Mouse (Mus musculus): Measurements from ENCODE around the gene Dsp.

The Dsp gene

DNA sequence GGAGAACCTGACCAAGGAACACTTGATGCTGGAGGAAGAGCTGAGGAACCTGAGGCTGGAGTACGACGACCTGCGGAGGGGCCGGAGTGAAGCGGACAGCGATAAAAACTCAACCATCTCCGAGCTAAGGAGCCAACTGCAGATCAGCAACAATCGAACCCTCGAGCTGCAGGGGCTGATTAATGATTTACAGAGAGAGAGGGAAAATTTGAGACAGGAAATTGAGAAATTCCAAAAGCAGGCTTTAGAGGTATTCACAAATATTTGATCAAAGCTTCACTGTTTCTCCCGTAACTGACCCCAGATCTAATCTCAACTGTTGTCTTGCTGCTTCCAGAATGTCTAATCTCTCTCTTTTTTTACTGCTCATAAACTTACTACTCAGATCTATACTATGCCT is 42.3 kb downstream of the Dsp start:
- no peak for DNase-seq

DNA sequence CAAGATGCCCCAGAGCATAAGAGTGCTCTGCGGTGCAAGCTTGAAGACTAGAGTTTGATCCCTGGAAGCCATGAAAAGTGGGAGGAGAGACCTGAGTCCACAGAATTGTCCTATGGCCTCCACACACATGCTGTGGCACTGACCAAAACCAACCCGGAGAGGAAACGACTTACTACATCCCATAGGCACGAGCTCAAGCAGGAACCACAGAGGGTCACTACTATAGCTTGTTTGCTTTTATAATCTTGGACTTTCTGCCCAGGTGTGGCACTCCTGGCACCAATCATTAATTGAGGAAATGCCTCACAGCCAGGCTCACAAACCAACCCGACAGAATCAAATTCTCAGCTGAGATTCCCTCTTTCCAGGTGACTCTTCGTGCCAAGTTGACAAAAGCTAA is 50.3 kb downstream of the Dsp start:
- no peak for DNase-seq

DNA sequence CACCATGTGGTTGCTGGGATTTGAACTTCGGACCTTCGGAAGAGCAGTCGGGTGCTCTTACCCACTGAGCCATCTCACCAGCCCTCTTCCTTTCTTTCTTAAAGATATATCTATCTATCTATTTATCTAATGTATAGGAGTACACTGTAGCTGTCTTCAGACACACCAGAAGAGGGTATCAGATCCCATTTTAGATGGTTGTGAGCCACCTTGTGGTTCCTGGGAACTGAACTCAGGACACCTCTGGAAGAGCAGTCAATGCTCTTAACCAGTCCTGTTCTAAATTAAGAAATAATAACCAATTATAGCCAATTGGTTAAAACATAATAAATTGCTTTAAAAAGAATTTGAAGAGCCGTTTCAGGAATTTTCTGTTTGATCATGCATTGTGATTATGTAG is 53.1 kb downstream of the Dsp start:
- DNase-seq: no peak

DNA sequence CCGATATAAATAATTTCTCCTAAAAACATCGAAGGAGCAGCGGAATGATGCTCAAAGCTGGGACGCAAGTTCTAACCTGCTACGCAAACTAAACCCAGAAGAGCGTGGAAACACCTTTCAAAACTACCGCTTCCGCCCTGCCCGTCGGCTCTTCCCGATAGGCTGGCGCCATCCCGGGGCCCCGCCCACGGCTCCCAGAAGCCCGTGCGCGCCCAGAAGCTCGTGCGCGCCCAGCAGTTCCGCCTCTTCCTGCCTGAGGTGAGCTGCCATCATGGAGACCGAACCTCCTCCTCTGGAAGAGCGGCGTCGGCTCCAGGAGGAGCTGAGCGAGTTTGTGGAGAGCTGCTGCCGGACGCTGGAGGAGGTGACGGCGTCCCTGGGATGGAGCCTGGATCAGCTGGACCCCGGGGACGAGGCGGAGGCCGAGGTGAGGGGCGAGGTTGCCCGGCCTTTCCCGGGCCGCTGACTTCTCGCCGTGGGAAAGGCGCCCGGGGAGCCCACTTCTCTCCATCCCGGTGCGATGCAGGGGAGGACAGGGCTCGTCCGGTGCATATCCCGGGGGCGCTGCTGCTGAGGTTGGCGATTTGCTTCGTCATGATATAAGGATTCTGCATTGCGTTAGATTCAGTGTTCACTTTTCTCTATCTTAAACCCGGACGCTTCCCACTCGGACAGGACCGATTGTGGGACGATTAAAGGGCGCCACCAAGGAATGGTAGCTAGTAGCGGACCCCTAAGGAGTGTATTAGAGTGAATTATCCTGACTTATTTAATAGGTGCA is 53.8 kb downstream of the Dsp start, which contains the start of gene Snrnp48:
Gene Snrnp48, plus strand, starts transcription at position 237 of the 781 bp plus-strand sequence.
- peak; percentile 89 to 91 for DNase-seq

DNA sequence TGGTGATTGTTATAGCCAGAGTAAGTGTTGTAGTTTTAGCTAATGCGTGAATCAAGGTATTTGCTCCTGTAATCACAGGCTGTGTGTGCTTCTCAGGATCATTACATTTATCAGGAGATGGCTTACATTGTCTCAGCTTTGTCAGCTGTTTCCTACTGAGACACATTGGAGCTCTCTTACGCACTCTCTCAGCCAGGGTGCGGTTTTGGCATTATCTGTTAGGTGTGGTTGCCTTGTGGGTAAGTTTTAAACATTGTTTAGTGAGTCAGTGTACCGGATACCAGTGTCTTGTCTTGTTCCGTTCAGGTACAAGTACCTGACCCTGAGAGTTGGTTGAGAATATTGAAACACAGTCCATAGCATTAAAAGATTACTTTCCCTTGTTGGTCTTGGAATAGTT is 60.0 kb downstream of the Dsp start:
- no peak for DNase-seq

DNA sequence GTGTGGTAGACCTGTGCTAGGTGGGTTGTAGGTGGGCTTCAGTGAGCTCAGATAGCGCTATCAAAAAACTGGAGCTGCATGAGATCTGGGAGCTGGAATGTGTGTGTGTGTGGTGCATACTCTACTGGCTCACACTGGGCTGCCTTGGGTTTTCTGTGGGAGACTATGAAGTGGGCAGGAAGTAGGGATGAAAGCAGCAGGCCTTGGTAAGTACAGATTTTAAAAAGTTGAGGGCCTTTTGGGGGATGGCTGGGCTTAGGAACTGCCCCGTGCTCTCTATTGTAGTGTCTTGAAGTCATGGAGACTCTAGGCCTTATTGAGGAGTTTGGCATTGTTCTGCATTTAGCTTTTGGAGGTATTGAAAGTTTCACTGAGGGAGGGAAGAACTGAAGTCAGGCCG is 67.6 kb downstream of the Dsp start:
- no peak for DNase-seq

DNA sequence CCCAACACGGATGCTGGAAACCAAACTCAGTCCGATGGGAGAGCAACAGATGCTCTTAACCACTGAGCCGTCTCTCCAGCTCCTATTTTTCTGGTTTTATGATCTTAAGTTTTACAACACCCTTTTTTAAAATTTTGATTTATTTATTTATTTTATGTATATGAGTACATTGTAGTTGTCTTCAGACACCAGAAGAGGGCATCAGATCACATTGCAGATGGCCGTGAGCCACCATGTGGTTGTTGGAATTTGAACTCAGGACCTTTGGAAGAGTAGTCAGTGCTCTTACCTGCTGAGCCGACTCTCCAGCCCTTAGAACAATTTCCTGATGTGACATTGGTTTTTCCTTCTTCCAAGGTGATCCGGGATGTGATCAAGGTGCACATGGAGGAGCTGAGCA is 69.2 kb downstream of the Dsp start:
- no peak for DNase-seq

DNA sequence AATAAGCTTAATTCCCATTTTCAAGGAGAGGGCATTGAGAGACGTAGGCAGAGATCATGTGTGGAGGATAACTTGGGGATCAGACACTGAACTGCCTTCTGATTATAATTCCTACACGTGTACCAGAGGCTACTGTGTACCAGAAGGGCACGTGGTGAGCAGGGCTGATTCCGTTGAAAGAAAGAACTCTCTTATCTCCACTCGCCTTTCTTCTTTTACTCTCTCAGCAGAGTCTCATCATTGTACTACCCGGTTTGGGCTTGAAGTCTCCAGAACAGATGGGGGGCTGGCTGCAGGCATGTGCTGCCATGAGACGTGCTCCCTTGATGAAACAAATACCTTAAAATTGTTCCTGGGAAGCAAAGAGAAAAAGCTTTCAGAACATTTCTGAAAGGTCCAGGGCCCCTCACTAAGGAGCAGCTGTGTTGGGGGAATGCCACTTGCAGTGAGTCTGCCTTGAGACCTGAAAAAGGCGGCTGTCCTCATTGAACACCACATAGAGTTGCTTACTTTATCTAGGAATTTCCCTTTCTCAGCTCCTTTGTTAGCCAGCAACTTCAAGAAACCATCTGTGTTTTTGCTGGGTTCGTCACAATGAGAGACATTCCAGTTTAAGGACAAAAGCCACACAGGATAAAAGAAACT is 79.2 kb downstream of the Dsp start:
- no peak for DNase-seq

DNA sequence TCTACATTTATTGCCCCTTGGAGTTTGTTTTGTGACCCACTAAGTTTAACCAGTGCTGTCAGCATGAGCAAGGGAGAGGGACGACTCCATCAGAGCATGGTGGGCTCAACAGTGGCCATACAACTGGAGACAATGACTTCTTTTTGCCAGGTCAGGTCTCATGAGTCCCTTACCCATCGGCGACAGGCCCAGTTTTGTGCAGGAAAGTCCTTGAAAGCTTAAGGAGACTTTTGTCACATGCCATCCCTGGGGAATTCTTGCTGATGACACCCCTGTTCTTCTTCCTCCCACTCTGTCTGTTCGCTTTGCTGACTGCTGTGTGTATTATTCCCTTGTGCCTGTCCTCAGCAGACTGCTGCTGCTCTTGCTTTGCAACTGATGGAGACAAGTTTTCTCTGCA is 81.3 kb downstream of the Dsp start:
- no peak for DNase-seq

DNA sequence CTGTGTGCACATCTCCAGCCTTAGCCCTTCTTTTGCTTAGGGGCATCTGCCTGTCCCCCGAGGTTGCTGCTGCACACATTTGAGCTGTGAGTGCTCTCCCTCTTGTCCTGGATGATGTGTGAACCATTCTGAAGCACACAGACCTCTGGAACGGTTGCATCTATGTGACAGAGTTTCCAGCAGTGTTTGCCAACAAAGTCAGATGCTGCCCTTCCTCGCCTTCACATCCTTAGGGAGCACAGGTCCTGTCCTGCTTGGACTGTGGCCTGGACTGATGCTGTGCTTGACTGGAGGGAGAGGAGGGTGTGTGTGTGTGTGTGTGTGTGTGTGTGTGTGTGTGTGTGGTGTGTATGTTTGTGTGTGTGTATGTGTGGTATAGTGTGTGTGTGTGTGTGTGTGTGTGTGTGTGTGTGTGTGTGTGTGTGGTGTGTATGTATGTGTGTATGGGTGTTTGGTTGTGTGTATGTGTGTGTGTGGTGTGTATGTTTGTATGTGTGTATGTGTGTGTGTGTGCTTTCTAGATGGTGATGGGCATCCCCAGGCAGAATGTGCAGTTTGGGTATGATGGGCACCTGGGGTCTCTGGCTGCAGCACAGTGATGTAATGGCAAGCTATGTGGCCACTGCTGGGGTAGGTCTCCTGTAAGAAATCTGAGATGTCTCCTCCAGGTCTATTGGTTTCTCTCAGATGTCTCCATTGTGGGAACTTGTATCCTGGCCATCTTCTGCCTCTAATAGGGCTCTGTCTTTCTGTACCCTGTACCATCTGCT is 81.9 kb downstream of the Dsp start:
- no peak for DNase-seq

DNA sequence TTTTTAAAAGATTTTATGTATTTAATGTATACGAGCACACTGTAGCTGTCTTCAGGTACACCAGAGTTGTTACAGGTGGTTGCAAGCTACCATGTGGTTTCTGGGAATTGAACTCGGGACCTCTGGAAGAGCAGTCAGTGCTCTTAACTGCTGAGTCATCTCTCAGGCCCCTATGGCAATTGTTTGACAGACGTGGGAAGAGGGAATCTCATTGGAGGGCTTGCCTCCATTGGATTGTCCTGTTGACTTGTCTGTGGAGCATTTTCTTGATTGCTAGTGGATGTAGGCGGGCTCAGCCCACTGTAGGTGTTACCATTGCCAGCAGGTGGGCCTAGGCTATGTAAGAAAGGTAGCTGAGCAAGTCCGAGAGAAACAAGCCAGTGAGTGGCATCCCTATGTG is 83.6 kb downstream of the Dsp start:
- no peak for DNase-seq

DNA sequence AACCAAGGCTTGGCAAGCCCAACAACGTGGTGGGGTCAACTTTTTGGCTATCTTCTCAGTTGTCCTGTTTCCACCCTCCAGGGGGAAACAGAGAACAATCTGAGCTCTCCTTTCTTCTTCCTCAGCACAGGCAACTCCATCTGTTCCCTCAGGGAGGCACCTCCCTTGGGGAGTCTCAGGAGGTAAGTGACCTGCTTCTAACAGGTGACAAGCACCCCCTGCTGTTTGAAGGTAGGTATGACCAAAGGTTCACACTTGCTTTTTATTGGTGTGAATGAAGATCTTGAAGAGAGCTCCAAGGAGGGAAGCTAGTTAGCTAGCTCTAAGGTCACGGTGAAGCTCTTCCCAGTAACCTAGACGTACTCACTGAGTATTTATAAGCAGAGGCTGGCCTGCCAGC is 84.3 kb downstream of the Dsp start:
- DNase-seq: peak in 1 of 2 experiments; percentile 15

DNA sequence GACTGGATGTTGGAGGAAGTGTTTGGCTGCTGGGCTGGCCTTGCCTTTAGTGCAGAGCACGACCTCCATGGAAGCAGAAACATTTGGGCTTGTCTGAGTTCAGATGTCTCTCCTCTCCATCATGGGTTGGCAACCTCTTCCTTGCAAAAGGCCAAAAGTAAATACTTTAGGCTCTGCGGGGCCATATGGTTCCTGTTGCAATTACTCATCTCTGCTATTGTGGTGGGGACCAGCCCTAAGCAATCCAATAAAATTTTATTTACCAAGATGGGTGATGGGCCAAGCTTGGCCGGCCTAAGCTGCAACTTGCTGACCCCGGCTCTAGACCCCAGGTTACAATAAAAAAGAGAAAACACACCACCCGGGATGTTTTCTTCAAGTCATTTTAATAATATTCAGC is 97.1 kb downstream of the Dsp start:
- no peak for DNase-seq
